Mouse (Mus musculus) c-Kit-negative CD71-positive TER-119-positive erythroid progenitor cells, embryonic 14.5 days (primary cell): Measurements from ENCODE around the gene Myo1h.

ENCODE experiments used
- DNase-seq: peaks from one replicate; pipeline ENCODE4 v3.0.0-alpha.2; 2013; ENCODE audit warnings: low read depth, low spot score

The Myo1h gene

GRCm38 (mm10) chr5:114288874-114289273 lies at the start of gene Myo1h:
TSS of gene Myo1h (plus strand) at chr5:114289166.
- DNase-seq: no peak

- DNase-seq: no peak
Measured at GRCm38 (mm10) chr5:114239737-114240136, 49.2 kb upstream of the Myo1h start.

- no peak for DNase-seq
Measured at GRCm38 (mm10) chr5:114246465-114246864, 42.5 kb upstream of the Myo1h start.

- DNase-seq: no peak
Measured at GRCm38 (mm10) chr5:114248174-114248589, 40.8 kb upstream of the Myo1h start.

- DNase-seq: no peak
Measured at GRCm38 (mm10) chr5:114259495-114259894, 29.5 kb upstream of the Myo1h start.

GRCm38 (mm10) chr5:114261494-114261893 lies 27.5 kb upstream of the Myo1h start:
- DNase-seq: no peak

GRCm38 (mm10) chr5:114264030-114264459 lies 24.9 kb upstream of the Myo1h start:
- DNase-seq: no peak

GRCm38 (mm10) chr5:114264791-114265190 lies 24.2 kb upstream of the Myo1h start:
- DNase-seq: no peak

GRCm38 (mm10) chr5:114268646-114269045 lies 20.3 kb upstream of the Myo1h start:
- DNase-seq: no peak

GRCm38 (mm10) chr5:114269499-114269898 lies 19.5 kb upstream of the Myo1h start:
- DNase-seq: no peak

- DNase-seq: no peak
Measured at GRCm38 (mm10) chr5:114269984-114270383, 19.0 kb upstream of the Myo1h start.

GRCm38 (mm10) chr5:114273693-114274402 lies 15.1 kb upstream of the Myo1h start, which contains the start of gene Foxn4:
TSS of gene Foxn4 (minus strand) at chr5:114273807.
- DNase-seq: no peak

GRCm38 (mm10) chr5:114275339-114275738 lies 13.6 kb upstream of the Myo1h start:
- DNase-seq: no peak

- no peak for DNase-seq
Measured at GRCm38 (mm10) chr5:114275991-114276390, 13.0 kb upstream of the Myo1h start.

- no peak for DNase-seq
Measured at GRCm38 (mm10) chr5:114279382-114280143, 9.4 kb upstream of the Myo1h start.

- DNase-seq: no peak
Measured at GRCm38 (mm10) chr5:114282346-114282745, 6.6 kb upstream of the Myo1h start.

GRCm38 (mm10) chr5:114284604-114285397 lies 4.2 kb upstream of the Myo1h start:
- no peak for DNase-seq

- DNase-seq: no peak
Measured at GRCm38 (mm10) chr5:114285398-114285700, 3.6 kb upstream of the Myo1h start.

GRCm38 (mm10) chr5:114286102-114286501 lies 2.9 kb upstream of the Myo1h start:
- no peak for DNase-seq

GRCm38 (mm10) chr5:114286872-114287571 lies 1.9 kb upstream of the Myo1h start:
- no peak for DNase-seq

- no peak for DNase-seq
Measured at GRCm38 (mm10) chr5:114288396-114288795, 570 bp upstream of the Myo1h start.

GRCm38 (mm10) chr5:114290004-114290403 lies 1.0 kb downstream of the Myo1h start:
- no peak for DNase-seq
